Mouse (Mus musculus): ENCODE results near the gene Psmd8. TPM values are rescaled to one million over a fixed set of nuclear protein-coding genes. Genes with fewer than 3 reads are reported as not detected.
A peak's percentile ranks its signal among the peaks of the same experiment; 100 is the strongest.
"Not testable (repeated sequence)": the region's sequence is repeated elsewhere in the genome, so short reads cannot be mapped to it uniquely, and the experiment has no call there.

The Psmd8 gene
- polyA plus RNA-seq, 1 experiment from 2014 or later = 273 TPM

DNA sequence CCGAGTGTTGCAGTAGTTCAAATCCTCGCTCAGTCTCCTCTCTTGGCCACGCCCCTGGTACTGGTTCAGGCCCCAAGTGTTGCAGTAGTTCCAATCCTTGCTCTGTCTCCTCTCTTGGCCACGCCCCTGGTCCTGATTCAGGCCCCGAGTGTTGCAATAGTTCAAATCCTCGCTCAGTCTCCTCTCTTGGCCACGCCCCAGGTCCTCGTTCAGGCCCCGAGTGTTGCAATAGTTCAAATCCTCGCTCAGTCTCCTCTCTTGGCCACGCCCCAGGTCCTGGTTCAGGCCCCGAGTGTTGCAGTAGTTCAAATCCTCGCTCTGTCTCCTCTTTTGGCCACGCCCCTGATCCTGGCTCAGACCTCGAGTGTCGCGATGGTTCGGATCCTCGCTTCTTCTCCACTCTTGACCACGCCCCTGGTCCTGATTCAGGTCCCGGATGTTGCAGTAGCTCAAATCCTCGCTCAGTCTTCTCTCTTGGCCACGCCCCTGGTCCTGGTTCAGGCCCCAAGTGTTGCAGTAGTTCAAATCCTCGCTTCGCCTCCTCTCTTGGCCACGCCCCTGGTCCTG, 31.8 kb upstream of the Psmd8 start:
- Histone ChIP-seq H3K9ac (ENCODE audit: low read length) (no peak overlapping the region; the same call in 1 of the 2 replicates), H3K9me3 (ENCODE audit: control insufficient read depth, low read length) (0 out of 2 replicates have a peak, but pooled peaks cover 3% of the 10 kb centered on the region), H3K27me3 (ENCODE audit: control insufficient read depth, insufficient read depth, low read depth, low read length) (no peaks in the 10 kb centered on the region), H3K4me1 (replicated peaks; ENCODE audit: control insufficient read depth, insufficient read depth, low read length) (peaks cover 3% of the 10 kb centered on the region), H3K4me3 (ENCODE audit: low read length) (peak overlapping the region; percentile 48), H3K27ac (ENCODE audit: low read length) (peak overlapping the region; percentile 94), H3K4me2 (ENCODE audit: low read depth, low read length) (peak overlapping the region; percentile 57), H3K36me3 (ENCODE audit: control insufficient read depth, insufficient read depth, low read length) (no peaks in the 10 kb centered on the region)
- 22% methylated on average over 26 of the region's 26 CpGs for WGBS
- no peak for ATAC-seq (ENCODE audit: low read depth)

DNA sequence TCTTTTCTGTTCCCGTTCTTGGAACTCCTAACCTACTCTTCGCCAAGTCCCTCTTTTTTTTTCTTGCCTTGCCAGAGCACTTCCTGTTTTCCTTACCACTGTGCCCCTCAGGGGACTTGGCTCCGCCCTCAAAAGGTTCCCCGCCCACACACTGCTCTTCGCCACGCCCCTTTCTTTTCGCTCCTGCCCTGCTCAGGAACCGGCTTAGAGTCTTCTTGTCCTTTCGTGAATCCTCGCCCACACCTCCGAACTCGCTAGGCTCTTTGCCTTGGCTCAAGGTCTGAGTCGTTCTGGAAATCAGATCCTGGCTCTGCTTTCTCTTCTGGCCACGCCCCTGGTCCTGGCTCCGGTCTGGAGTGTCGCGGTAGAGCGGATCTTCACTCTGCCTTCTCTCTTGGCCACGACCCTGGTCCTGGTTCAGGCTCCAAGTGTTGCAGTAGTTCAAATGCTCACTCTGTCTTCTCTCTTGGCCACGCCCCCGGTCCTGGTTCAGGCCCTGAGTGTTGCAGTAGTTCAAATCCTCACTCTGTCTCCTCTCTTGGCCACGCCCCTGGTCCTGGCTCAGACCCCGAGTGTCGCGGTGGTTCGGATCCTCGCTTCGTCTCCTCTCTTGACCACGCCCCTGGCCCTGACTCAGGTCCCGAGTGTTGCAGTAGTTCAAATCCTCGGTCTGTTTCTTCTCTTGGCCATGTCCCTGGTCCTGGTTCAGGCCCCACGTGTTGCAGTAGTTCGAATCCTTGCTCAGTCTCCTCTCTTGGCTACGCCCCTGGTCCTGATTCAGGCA, 31.1 kb upstream of the Psmd8 start:
- H3K4me2 ChIP-seq (ENCODE audit: low read depth, low read length) = peak overlapping the region; percentile 57
- H3K27me3 ChIP-seq (ENCODE audit: control insufficient read depth, insufficient read depth, low read depth, low read length) = no peaks in the 10 kb centered on the region
- 0 out of 2 replicates have a peak, but pooled peaks cover 3% of the 10 kb centered on the region for H3K9me3 ChIP-seq (ENCODE audit: control insufficient read depth, low read length)
- peaks cover 3% of the 10 kb centered on the region for H3K4me1 ChIP-seq (replicated peaks; ENCODE audit: control insufficient read depth, insufficient read depth, low read length)
- H3K4me3 ChIP-seq (ENCODE audit: low read length) = peak overlapping the region; percentile 48
- peak; percentile 90 for ATAC-seq (ENCODE audit: low read depth)
- no peaks in the 10 kb centered on the region for H3K36me3 ChIP-seq (ENCODE audit: control insufficient read depth, insufficient read depth, low read length)
- WGBS = 6% methylated on average over 34 of the region's 34 CpGs
- peak overlapping the region; percentile 42 for H3K9ac ChIP-seq (ENCODE audit: low read length)
- H3K27ac ChIP-seq (ENCODE audit: low read length) = peak overlapping the region; percentile 94

DNA sequence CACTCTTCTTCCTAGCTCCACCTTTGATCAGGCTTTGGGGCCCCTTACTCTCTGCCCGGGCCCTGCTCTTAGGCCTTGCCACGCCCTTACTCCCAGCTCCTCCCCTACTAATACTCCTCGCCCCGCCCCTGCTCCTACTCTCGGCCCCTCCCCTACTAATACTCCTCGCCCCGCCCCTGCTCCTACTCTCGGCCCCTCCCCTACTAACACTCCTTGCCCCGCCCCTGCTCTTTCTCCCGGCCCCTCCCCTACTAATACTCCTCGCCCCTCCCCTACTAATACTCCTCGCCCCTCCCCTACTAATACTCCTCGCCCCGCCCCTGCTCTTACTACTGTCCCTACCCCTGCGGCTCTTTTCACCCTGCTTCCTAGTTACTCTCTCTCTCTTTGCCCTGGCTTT, 30.5 kb upstream of the Psmd8 start:
- peak overlapping the region; percentile 94 for H3K27ac ChIP-seq (ENCODE audit: low read length)
- not testable (repeated sequence) for H3K4me1 ChIP-seq (replicated peaks; ENCODE audit: control insufficient read depth, insufficient read depth, low read length); H3K9me3 ChIP-seq (ENCODE audit: control insufficient read depth, low read length); H3K27me3 ChIP-seq (ENCODE audit: control insufficient read depth, insufficient read depth, low read depth, low read length); H3K36me3 ChIP-seq (ENCODE audit: control insufficient read depth, insufficient read depth, low read length)
- peak overlapping the region; percentile 48 for H3K4me3 ChIP-seq (ENCODE audit: low read length)
- H3K4me2 ChIP-seq (ENCODE audit: low read depth, low read length) = peak overlapping the region; percentile 57
- ATAC-seq (ENCODE audit: low read depth) = peak; percentile 49
- H3K9ac ChIP-seq (ENCODE audit: low read length) = peak overlapping the region; percentile 42
- 18% methylated on average over 15 of the region's 15 CpGs for WGBS

DNA sequence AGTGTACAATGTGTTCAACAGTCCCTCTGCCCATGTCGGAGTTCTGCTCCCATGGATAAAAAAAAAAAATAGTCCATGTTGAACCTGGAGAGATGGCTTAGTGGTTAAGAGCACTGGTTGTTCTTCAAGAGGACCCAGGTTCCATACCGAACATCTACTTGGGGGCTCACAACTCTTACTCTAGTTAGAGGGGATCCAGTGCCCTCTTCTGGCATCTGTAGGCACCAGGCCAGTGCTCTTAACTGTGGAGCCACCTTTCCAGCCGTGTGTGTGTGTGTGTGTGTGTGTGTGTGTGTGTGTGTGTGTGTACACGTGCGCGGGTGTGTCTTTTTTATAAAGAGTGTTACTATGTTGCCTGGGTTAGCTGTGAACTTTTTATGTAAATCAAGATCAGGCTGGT, 22.1 kb upstream of the Psmd8 start:
- H3K4me1 ChIP-seq (replicated peaks; ENCODE audit: control insufficient read depth, insufficient read depth, low read length) = no peaks in the 10 kb centered on the region
- no peaks in the 10 kb centered on the region for H3K36me3 ChIP-seq (ENCODE audit: control insufficient read depth, insufficient read depth, low read length)
- ATAC-seq (ENCODE audit: low read depth) = no peak
- H3K27ac ChIP-seq (ENCODE audit: low read length) = no peak overlapping the region
- no peak overlapping the region for H3K4me2 ChIP-seq (ENCODE audit: low read depth, low read length)
- WGBS = 69% methylated on average over 6 of the region's 6 CpGs
- no peaks in the 10 kb centered on the region for H3K9me3 ChIP-seq (ENCODE audit: control insufficient read depth, low read length)
- H3K4me3 ChIP-seq (ENCODE audit: low read length) = no peak overlapping the region
- H3K9ac ChIP-seq (ENCODE audit: low read length) = no peak overlapping the region
- no peaks in the 10 kb centered on the region for H3K27me3 ChIP-seq (ENCODE audit: control insufficient read depth, insufficient read depth, low read depth, low read length)

DNA sequence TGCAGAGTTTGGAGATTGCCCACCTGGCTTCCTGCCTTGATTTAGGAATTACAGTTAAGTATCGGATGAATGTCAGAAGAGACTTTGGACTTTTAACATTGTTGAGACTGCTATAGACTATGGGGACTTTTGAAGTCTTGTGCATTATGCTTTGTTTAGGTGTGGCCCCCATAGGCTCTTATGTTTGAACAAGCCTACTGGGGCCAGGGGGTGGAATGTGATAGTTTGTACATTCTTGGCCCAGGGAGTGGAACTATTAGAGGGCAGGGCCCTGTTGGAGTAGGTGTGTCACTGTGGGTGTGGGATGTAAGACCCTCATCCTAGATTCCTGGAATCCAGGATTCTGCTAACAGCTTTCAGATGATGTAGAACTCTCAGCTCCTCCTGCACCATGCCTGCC, 13.7 kb upstream of the Psmd8 start:
- not testable (repeated sequence) for H3K27me3 ChIP-seq (ENCODE audit: control insufficient read depth, insufficient read depth, low read depth, low read length); H3K4me2 ChIP-seq (ENCODE audit: low read depth, low read length); H3K9ac ChIP-seq (ENCODE audit: low read length); H3K36me3 ChIP-seq (ENCODE audit: control insufficient read depth, insufficient read depth, low read length); H3K27ac ChIP-seq (ENCODE audit: low read length); ATAC-seq (ENCODE audit: low read depth); H3K9me3 ChIP-seq (ENCODE audit: control insufficient read depth, low read length); H3K4me1 ChIP-seq (replicated peaks; ENCODE audit: control insufficient read depth, insufficient read depth, low read length); H3K4me3 ChIP-seq (ENCODE audit: low read length)
- WGBS = 82% methylated on average over 1 of the region's 1 CpGs

DNA sequence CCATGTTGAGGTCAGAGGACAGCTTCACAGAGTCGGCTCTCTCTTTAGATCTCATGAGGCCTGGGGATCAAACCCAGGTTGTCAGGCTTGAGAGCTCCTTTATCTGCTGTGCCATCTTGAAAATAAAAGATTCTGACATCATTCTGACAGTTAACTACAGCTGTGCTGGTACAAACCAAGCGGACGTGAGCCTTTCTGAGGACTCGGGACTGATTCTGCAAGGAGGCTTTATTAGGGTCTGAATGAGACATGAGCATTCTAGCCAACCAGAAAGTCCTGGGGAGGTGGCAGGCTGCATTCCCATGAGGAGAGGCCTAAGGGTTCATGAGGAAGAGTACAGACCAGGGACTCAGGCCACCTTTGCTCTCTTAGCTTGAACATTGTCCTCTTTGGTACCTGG, 822 bp upstream of the Psmd8 start:
- H3K4me1 ChIP-seq (replicated peaks; ENCODE audit: control insufficient read depth, insufficient read depth, low read length) = peaks cover 14% of the 10 kb centered on the region
- not testable (repeated sequence) for H3K4me3 ChIP-seq (ENCODE audit: low read length); H3K4me2 ChIP-seq (ENCODE audit: low read depth, low read length); H3K9ac ChIP-seq (ENCODE audit: low read length); H3K9me3 ChIP-seq (ENCODE audit: control insufficient read depth, low read length); H3K27ac ChIP-seq (ENCODE audit: low read length); H3K36me3 ChIP-seq (ENCODE audit: control insufficient read depth, insufficient read depth, low read length); H3K27me3 ChIP-seq (ENCODE audit: control insufficient read depth, insufficient read depth, low read depth, low read length); ATAC-seq (ENCODE audit: low read depth)
- WGBS = 83% methylated on average over 4 of the region's 4 CpGs

DNA sequence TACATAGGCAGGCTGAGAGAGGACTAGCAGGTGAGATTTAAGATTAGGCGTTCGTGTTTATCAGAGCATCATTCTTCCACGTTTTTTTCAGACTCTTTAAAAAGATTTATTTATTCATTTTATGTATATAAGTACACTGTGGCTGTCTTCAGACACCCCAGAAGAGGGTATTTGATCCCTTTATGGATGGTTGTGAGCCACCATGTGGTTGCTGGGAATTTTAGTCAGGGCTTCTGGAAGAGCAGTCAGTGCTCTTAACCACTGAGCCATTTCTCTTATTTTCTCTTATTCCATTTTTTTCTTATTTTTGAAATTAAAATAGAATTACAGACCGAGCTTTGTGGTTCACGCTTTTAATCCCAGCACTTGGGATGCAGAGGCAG, 344 bp upstream of the Psmd8 start:
- 36% methylated on average over 5 of the region's 5 CpGs for WGBS
- no peak overlapping the region for H3K27ac ChIP-seq (ENCODE audit: low read length)

DNA sequence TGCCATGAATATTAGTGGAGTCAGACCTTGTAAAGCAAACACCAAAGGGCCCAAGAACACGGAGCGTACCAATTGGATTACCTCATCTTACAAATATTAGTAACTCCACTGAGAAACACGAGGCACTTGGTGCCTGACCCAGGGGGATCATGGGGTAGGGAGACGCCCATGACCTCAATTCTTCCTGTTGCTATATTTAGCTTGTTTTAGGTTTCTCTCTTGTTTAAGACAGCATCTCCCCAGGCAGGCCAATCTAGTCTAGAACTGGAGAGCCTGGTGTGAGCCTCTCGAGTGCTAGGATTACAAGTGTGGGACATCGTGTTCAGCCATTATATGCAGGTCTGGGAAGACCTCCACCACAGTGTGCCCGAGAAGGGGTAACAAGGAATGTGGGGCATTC, 1.2 kb downstream of the Psmd8 start:
- Histone ChIP-seq H3K27me3 (ENCODE audit: control insufficient read depth, insufficient read depth, low read depth, low read length) (no peaks in the 10 kb centered on the region), H3K4me1 (replicated peaks; ENCODE audit: control insufficient read depth, insufficient read depth, low read length) (peaks cover 14% of the 10 kb centered on the region), H3K9ac (ENCODE audit: low read length) (peak overlapping the region; percentile 87), H3K36me3 (ENCODE audit: control insufficient read depth, insufficient read depth, low read length) (peaks cover 22% of the 10 kb centered on the region), H3K4me2 (ENCODE audit: low read depth, low read length) (peak overlapping the region; percentile 92), H3K9me3 (ENCODE audit: control insufficient read depth, low read length) (no peaks in the 10 kb centered on the region), H3K27ac (ENCODE audit: low read length) (no peak overlapping the region), H3K4me3 (ENCODE audit: low read length) (peak overlapping the region; percentile 75)
- 22% methylated on average over 7 of the region's 7 CpGs for WGBS
- no peak for ATAC-seq (ENCODE audit: low read depth)

More for the DNA sequence above, 344 bp upstream of the Psmd8 start:
- Histone ChIP-seq H3K27me3 (ENCODE audit: control insufficient read depth, insufficient read depth, low read depth, low read length) (no peaks in the 10 kb centered on the region), H3K4me2 (ENCODE audit: low read depth, low read length) (peak overlapping the region; percentile 51), H3K36me3 (ENCODE audit: control insufficient read depth, insufficient read depth, low read length) (peaks cover 8% of the 10 kb centered on the region), H3K4me3 (ENCODE audit: low read length) (peak overlapping the region; percentile 75), H3K4me1 (replicated peaks; ENCODE audit: control insufficient read depth, insufficient read depth, low read length) (peaks cover 14% of the 10 kb centered on the region), H3K9me3 (ENCODE audit: control insufficient read depth, low read length) (no peaks in the 10 kb centered on the region), H3K9ac (ENCODE audit: low read length) (no peak overlapping the region)
- ATAC-seq (ENCODE audit: low read depth) = no peak

DNA sequence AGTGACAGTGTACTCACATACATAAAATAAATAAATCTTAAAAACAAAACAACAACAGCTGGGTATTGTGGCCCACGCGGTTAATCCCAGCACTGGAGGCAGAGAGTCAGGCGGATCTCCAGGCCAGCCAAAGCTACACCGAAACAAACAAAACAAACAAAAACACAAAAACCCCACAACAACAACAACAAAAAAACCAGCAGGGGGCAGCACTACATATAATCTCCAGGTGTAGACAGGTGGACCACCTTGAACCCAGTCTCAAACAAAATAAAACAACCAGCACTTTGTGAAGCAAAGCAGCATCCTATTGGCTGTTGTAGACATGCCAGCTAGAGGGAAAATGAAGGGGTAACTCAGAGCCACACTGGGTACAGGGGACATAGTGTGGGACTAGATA, 2.4 kb downstream of the Psmd8 start:
- Histone ChIP-seq H3K27me3 (ENCODE audit: control insufficient read depth, insufficient read depth, low read depth, low read length) (peaks cover 8% of the 10 kb centered on the region), H3K4me3 (ENCODE audit: low read length) (no peak overlapping the region), H3K9me3 (ENCODE audit: control insufficient read depth, low read length) (no peaks in the 10 kb centered on the region), H3K4me1 (replicated peaks; ENCODE audit: control insufficient read depth, insufficient read depth, low read length) (peaks cover 14% of the 10 kb centered on the region), H3K27ac (ENCODE audit: low read length) (no peak overlapping the region), H3K9ac (ENCODE audit: low read length) (no peak overlapping the region), H3K4me2 (ENCODE audit: low read depth, low read length) (no peak overlapping the region), H3K36me3 (ENCODE audit: control insufficient read depth, insufficient read depth, low read length) (peaks cover 29% of the 10 kb centered on the region)
- 91% methylated on average over 4 of the region's 4 CpGs for WGBS
- no peak for ATAC-seq (ENCODE audit: low read depth)
